Mouse (Mus musculus): ENCODE results near the gene Csrp3. TPM values are rescaled to one million over a fixed set of nuclear protein-coding genes. Genes with fewer than 3 reads are reported as not detected.

The Csrp3 gene
- total RNA-seq, 1 experiment from 2014 or later = 4.6 TPM

- ATAC-seq (replicated peaks in 1 of 2; ENCODE audit: insufficient read depth in 1 of 2, low FRiP score in 2 of 2, low TSS enrichment in 1 of 2, low read depth in 1 of 2, poor library complexity in 2 of 2, severe bottlenecking in 2 of 2) = no peak
Observed at GRCm38 (mm10) chr7:48791412-48791811, 56.4 kb downstream of the Csrp3 start.

- no peak for ATAC-seq (replicated peaks in 1 of 2; ENCODE audit: insufficient read depth in 1 of 2, low FRiP score in 2 of 2, low TSS enrichment in 1 of 2, low read depth in 1 of 2, poor library complexity in 2 of 2, severe bottlenecking in 2 of 2)
Observed at GRCm38 (mm10) chr7:48790117-48790516, 57.7 kb downstream of the Csrp3 start.

- peak; percentile 96 to 97 for ATAC-seq (replicated peaks in 1 of 2; ENCODE audit: insufficient read depth in 1 of 2, low FRiP score in 2 of 2, low TSS enrichment in 1 of 2, low read depth in 1 of 2, poor library complexity in 2 of 2, severe bottlenecking in 2 of 2)
Observed at GRCm38 (mm10) chr7:48788851-48789572, 58.8 kb downstream of the Csrp3 start, which contains the start of gene Zdhhc13. Zdhhc13 (plus strand) TSS chr7:48789003.

- ATAC-seq (replicated peaks in 1 of 2; ENCODE audit: insufficient read depth in 1 of 2, low FRiP score in 2 of 2, low TSS enrichment in 1 of 2, low read depth in 1 of 2, poor library complexity in 2 of 2, severe bottlenecking in 2 of 2) = peak; percentile 42 to 65; a peak in 3 of 4 replicates
Observed at GRCm38 (mm10) chr7:48788348-48788747, 59.5 kb downstream of the Csrp3 start.

- no peak for ATAC-seq (replicated peaks in 1 of 2; ENCODE audit: insufficient read depth in 1 of 2, low FRiP score in 2 of 2, low TSS enrichment in 1 of 2, low read depth in 1 of 2, poor library complexity in 2 of 2, severe bottlenecking in 2 of 2)
Observed at GRCm38 (mm10) chr7:48784773-48785523, 62.9 kb downstream of the Csrp3 start.

GRCm38 (mm10) chr7:48782432-48782831, 65.4 kb downstream of the Csrp3 start:
- ATAC-seq (replicated peaks in 1 of 2; ENCODE audit: insufficient read depth in 1 of 2, low FRiP score in 2 of 2, low TSS enrichment in 1 of 2, low read depth in 1 of 2, poor library complexity in 2 of 2, severe bottlenecking in 2 of 2) = no peak

Other genes starting within 250 kb of the Csrp3 start
- not detected in 2 replicates for gene Mrgprb3, start 204.2 kb downstream of the Csrp3 start, total RNA-seq (2017)
- gene Zdhhc13, start 59.0 kb downstream of the Csrp3 start, total RNA-seq (2017) = 46.3 TPM in 2 replicates
- 14.6 and 20.5 TPM in 2 replicates for gene E2f8, start 33.6 kb upstream of the Csrp3 start, total RNA-seq (2017)
- gene Nav2, start 60.7 kb upstream of the Csrp3 start, total RNA-seq (2017) = 7.2 and 7.4 TPM in 2 replicates

Measured in hematopoietic stem cell, adult 5-6 weeks (primary cell).